Mouse (Mus musculus) hindbrain, embryonic 16.5 days (tissue): Measurements from ENCODE around the gene Pxn. TPM values are rescaled to one million over a fixed set of nuclear protein-coding genes. Genes with fewer than 3 reads are reported as not detected.

Experiments
- ATAC-seq: fragments of 200-750 bp; cut with Nextera tagmentation; 2 replicates; pipeline ENCODE4 v1.8.0; 2017; ENCODE audit warnings: moderate TSS enrichment, moderate library complexity
- H3K27ac ChIP-seq: fragments of 300-500 bp; sonication (generic); 2 replicates; pipeline ENCODE4 v1.5.1; 2014; ENCODE audit warnings: low read depth, mild to moderate bottlenecking, control low read depth, low read length, moderate library complexity
- H3K27me3 ChIP-seq: fragments of 300-500 bp; sonication (generic); replicated peaks from 2 replicates; pipeline ENCODE4 v1.6.1; 2014; ENCODE audit warnings: low read length; ENCODE audit not compliant: control insufficient read depth, insufficient read depth
- H3K36me3 ChIP-seq: fragments of 300-500 bp; sonication (generic); 2 replicates; pipeline ENCODE4 v1.6.1; 2014; ENCODE audit warnings: mild to moderate bottlenecking, low read length, moderate library complexity, mixed read lengths; ENCODE audit not compliant: control insufficient read depth, insufficient read depth
- H3K4me1 ChIP-seq: fragments of 300-500 bp; sonication (generic); 2 replicates; pipeline ENCODE4 v1.6.1; 2014; ENCODE audit warnings: low read depth, low read length; ENCODE audit not compliant: control insufficient read depth, insufficient read depth
- H3K4me2 ChIP-seq: fragments of 300-500 bp; sonication (generic); 2 replicates; pipeline ENCODE4 v1.6.1; 2014; ENCODE audit warnings: mild to moderate bottlenecking, low read length, control low read depth, moderate library complexity
- H3K4me3 ChIP-seq: fragments of 300-500 bp; sonication (generic); 2 replicates; pipeline ENCODE4 v1.5.1; 2014; ENCODE audit warnings: mild to moderate bottlenecking, low read length, control low read depth, moderate library complexity
- H3K9ac ChIP-seq: fragments of 300-500 bp; sonication (generic); 2 replicates; pipeline ENCODE4 v1.6.1; 2014; ENCODE audit warnings: low read depth, mild to moderate bottlenecking, control low read depth, low read length, moderate library complexity
- H3K9me3 ChIP-seq: fragments of 300-500 bp; sonication (generic); 2 replicates; pipeline ENCODE4 v1.6.1; 2014; ENCODE audit warnings: mild to moderate bottlenecking, low read length, moderate library complexity; ENCODE audit not compliant: control insufficient read depth
- WGBS: fragments of 180-500 bp; shearing (Covaris S2); extraction: QIAGEN DNeasy Blood & Tissue Kit; methylation state at CpG from one replicate; pipeline ENCODE4 v1.1.7; 2014; 5-methylcytosine and 5-hydroxymethylcytosine counted together
- polyA plus RNA-seq: library from polyadenylated mRNA; unstranded; fragments of >200 nt; fragmentation: Nextera tagmentation; extraction: Ambion mirVana; gene quantifications from 2 replicates; pipeline ENCODE4 v1.2.1, GENCODE M21; 2015

Pxn gene
- polyA plus RNA-seq, 1 experiment from 2014 or later: 19.1 TPM

DNA sequence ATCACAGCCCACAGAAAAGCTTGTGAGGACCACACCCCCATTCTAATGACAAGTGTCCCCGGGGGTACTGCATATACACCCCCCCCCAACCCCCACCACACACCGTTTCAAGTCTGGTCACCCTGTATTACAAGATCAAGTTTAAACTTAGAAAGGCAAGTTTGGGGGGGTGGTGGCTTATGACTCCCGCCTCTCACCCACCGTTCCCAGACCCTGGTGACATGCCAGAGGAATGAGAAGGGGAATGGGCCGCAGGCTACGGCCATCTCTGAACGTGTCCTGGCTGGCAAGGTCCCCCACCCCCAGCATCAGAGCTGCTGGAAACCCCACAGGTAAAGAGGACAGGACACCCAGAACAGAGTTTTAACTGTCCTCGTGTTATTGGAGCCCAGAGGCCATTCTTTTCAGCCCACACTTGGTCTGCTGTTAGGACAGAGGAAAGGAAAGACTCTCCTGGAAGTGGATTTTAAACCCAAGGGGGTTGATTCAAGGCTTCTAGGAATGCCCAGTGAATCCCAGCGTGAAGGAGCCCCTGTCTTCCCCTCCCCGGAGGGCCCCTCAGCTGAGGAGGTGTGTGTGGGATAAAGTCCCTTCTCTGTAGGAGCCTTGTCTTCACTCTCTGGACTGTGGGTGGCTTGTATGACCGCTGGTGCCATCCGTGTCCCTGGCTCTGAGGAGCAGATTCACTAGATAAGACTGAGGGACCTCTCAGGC, 948 bp downstream of the Pxn start:
- WGBS: 18% methylated on average over 12 of the region's 12 CpGs
- Histone ChIP-seq H3K4me1 (peaks cover 31% of the 10 kb centered on the region), H3K27me3 (no peaks in the 10 kb centered on the region), H3K9me3 (no peaks in the 10 kb centered on the region), H3K36me3 (no peaks in the 10 kb centered on the region), H3K4me2 (peak overlapping the region; percentile 72), H3K4me3 (peak overlapping the region; percentile 92), H3K27ac (no peak overlapping the region), H3K9ac (peak overlapping the region; percentile 86)
- no peak for ATAC-seq

DNA sequence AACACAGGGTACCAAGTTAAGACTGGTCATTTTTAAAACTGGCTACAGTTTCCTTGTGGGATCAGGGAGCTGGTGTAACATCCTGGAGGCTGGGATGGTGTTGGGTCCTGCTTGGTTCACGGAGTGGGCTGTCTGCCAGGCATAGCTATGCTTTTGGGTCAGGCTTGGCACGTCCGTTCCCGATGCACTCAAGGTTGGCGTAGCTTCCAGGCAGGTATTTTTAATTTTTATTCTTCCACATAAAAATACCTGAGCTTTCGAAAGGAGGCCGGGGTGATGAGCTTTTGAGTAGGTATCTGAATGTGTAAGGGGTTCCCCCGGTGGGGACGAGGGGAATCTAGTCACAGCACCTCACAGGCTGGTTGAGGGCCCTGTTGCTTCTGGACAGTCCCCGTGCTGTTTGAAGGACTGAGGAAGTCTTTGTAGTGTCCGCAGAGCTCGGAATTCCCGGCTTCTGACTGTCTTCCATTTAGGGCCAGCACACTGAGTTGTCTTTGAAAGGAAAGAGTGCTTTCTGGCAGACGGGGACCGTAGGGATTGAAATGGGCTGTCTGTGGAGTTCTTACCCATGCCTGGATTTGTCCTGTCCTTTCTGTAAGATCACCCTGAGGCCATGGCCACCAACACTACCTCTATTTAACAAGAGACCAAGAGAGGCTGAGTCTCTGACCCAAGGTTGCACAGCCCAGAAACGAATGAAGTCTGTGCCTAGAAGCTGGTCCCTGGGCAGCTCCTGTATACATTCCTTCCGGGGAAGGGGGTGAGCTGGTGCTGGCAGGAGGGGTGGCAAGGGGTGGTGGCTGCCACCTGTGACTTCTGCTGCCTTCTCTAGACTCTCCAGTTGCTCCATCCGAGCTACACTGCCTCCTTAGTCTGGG, 1.7 kb downstream of the Pxn start:
- peaks cover 31% of the 10 kb centered on the region for H3K4me1 ChIP-seq
- H3K27me3 ChIP-seq: no peaks in the 10 kb centered on the region
- H3K4me3 ChIP-seq: peak overlapping the region; percentile 92
- peak overlapping the region; percentile 86 for H3K9ac ChIP-seq
- 37% methylated on average over 18 of the region's 18 CpGs for WGBS
- no peaks in the 10 kb centered on the region for H3K9me3 ChIP-seq
- H3K36me3 ChIP-seq: no peaks in the 10 kb centered on the region
- no peak overlapping the region; the same call in 1 of the 2 replicates for H3K27ac ChIP-seq
- ATAC-seq: no peak
- H3K4me2 ChIP-seq: peak overlapping the region; percentile 72

DNA sequence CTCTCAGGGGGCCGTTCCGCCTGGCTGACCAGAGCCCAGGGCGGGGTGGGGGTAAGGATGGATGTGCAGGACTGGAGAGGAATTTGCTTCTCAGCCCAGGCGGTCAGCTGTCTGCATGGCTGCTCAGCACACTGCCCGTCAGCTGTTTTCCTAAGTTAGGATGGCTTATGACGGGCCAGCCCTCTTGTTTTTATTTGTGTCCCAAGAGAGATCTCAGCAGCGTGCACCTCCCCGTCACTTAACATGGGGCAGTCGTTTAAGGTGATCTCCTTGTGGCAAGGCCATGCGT, 2.3 kb downstream of the Pxn start:
- ATAC-seq: no peak
- peak overlapping the region; percentile 92; the same call in 1 of the 2 replicates for H3K4me3 ChIP-seq
- peaks cover 31% of the 10 kb centered on the region for H3K4me1 ChIP-seq
- peak overlapping the region; percentile 86; the same call in 1 of the 2 replicates for H3K9ac ChIP-seq
- H3K36me3 ChIP-seq: no peaks in the 10 kb centered on the region
- H3K27me3 ChIP-seq: no peaks in the 10 kb centered on the region
- H3K4me2 ChIP-seq: peak overlapping the region; percentile 72
- no peaks in the 10 kb centered on the region for H3K9me3 ChIP-seq
- WGBS: 26% methylated on average over 10 of the region's 10 CpGs
- peak overlapping the region; percentile 29; the same call in 1 of the 2 replicates for H3K27ac ChIP-seq

DNA sequence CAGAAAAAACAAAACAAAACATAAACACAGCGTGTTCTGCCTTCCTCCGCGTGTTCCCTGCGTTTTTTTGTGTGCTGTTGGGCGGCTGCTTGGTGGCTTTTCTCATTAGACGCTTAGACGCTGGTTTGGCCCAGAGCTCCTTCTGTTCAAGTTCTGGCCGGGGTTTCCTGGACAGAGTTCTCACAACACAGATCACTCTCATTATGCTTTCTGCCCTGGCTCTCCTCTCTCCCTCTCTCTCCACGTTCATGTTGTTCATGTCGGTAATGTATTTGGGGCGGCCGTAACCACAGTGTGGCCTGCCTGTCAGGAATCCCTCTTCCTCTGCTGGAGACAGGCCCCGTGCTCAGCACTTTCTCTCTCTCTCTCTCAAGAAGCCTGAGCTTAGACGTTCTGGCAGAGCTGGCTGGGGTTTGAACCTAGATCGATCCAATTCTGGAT, 2.9 kb downstream of the Pxn start:
- no peaks in the 10 kb centered on the region for H3K27me3 ChIP-seq
- no peaks in the 10 kb centered on the region for H3K36me3 ChIP-seq
- peak overlapping the region; percentile 59 for H3K27ac ChIP-seq
- no peaks in the 10 kb centered on the region for H3K9me3 ChIP-seq
- H3K9ac ChIP-seq: 0 out of 2 replicates have a peak overlapping the region, but pooled peaks have one; percentile 8
- WGBS: 29% methylated on average over 15 of the region's 15 CpGs
- ATAC-seq: no peak
- H3K4me3 ChIP-seq: peak overlapping the region; percentile 92; the same call in 1 of the 2 replicates
- H3K4me2 ChIP-seq: peak overlapping the region; percentile 72
- peaks cover 32% of the 10 kb centered on the region for H3K4me1 ChIP-seq

DNA sequence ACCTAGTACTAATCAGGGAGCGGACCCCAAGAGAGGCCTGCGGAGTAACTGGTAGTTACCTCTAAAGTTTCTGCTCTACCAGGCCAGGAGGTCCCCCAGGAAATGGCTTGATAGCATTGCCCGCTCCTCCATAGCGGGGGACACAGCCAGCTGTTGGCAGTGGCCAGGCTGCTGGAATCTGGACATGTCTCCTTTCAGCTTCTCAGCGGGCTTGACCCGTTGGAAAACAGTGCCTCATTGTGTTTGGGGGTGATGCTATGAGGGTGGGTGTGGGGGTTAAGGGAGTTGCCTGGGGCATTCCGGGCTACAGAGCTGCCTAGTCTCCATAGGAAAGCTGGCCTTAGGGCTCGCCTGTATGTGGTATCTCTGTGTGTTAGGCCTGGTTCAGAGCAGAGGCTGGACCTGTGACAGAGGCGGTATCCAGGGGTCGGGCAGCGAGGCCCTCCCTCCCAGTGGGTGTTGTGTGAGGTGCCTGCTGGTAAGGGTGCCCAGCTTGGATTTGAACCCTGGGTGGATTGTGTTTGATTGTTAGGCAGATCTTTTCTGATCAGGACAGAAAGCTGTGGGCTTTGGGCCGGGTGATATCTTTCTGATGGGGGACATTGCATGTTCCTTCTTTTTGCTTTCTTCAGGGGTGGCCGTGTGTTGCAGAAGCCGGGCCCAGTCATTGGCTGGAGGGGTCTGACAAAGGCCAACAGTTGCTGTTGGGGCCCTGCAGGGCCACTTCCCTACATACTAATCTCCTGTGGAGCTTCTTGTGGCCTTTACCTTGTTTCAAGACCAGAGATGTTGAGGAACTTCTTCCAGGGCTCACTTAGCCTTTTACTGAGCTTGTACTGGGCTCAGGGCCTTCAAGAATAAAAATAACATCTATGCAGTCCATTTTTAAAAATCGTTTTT, 3.6 kb downstream of the Pxn start:
- H3K4me2 ChIP-seq: peak overlapping the region; percentile 72
- no peak overlapping the region for H3K9ac ChIP-seq
- H3K27ac ChIP-seq: peak overlapping the region; percentile 59
- no peak overlapping the region for H3K4me3 ChIP-seq
- 50% methylated on average over 15 of the region's 15 CpGs for WGBS
- H3K27me3 ChIP-seq: no peaks in the 10 kb centered on the region
- ATAC-seq: no peak
- H3K4me1 ChIP-seq: peaks cover 36% of the 10 kb centered on the region
- no peaks in the 10 kb centered on the region for H3K36me3 ChIP-seq
- no peaks in the 10 kb centered on the region for H3K9me3 ChIP-seq

DNA sequence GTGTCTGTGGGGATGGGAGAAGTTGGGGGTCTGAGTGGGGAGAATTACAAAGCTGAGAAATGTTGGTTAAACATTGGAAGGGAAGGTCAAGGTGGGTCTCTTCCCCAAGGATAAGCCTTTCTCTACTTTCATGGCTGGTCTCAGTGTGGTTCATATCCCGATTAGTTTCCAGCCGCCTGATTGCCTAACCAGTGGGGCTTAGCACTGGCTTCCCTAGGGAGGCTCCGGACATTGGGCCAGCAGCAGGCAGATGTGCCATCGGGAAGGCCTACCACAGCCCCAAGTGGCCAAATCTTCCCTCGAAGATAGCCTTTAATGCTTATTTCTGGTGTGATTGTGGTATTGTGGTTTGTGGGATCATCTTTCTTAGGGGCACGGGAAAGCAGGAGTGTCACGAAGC, 5.9 kb downstream of the Pxn start:
- no peak overlapping the region for H3K4me3 ChIP-seq
- 87% methylated on average over 7 of the region's 7 CpGs for WGBS

DNA sequence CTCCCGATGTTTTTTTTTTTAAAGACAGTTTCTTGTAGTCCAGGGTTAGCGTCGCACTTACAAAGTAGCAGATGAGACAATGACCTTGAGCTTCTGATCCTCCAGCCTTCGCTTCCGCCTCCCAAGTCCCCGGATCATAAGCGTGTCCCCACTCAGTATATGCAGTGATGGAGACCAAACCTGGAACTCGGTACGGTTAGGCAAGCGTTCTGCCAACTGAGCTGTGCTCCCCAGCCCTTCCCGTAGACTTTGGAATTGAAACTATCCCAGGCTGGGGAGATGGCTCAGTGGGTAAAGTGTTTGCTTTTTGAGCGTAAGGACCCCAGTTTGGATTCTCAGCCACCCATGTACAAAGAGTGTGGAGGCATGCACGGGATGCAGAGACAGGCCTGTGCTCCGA, 6.8 kb downstream of the Pxn start:
- Histone ChIP-seq H3K27me3 (no peaks in the 10 kb centered on the region), H3K27ac (no peak overlapping the region), H3K9me3 (no peaks in the 10 kb centered on the region), H3K4me3 (no peak overlapping the region), H3K4me1 (peaks cover 24% of the 10 kb centered on the region), H3K36me3 (no peaks in the 10 kb centered on the region), H3K9ac (no peak overlapping the region), H3K4me2 (no peak overlapping the region)
- ATAC-seq: no peak
- WGBS: 95% methylated on average over 14 of the region's 14 CpGs

More for the DNA sequence above, 5.9 kb downstream of the Pxn start:
- ATAC-seq: no peak
- Histone ChIP-seq H3K4me2 (no peak overlapping the region), H3K36me3 (no peaks in the 10 kb centered on the region), H3K27ac (no peak overlapping the region), H3K9me3 (no peaks in the 10 kb centered on the region), H3K4me1 (peaks cover 33% of the 10 kb centered on the region), H3K9ac (no peak overlapping the region), H3K27me3 (no peaks in the 10 kb centered on the region)

DNA sequence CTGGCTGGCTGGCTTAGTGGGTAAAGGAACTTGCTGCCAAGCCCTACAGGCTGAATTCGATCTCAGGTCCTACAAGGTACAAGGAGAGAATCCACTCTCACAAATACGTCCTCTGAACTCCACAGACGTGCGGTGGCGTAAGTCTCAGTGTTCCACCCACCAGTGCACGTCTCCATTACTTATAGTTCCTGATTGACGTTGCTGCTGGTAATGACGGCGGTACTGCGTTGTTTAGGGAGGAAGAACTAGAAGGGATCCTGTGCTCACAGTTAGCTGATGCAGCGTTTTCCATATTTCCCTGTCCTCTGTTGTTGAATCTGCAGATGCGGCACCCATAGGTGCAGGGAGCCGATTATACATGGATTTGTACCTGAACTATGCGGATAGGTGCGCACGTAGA, 7.2 kb downstream of the Pxn start:
- no peak overlapping the region for H3K9ac ChIP-seq
- no peak for ATAC-seq
- no peaks in the 10 kb centered on the region for H3K27me3 ChIP-seq
- H3K4me3 ChIP-seq: no peak overlapping the region
- H3K4me1 ChIP-seq: peaks cover 20% of the 10 kb centered on the region
- WGBS: 94% methylated on average over 16 of the region's 16 CpGs
- H3K36me3 ChIP-seq: no peaks in the 10 kb centered on the region
- no peaks in the 10 kb centered on the region for H3K9me3 ChIP-seq
- H3K27ac ChIP-seq: no peak overlapping the region
- H3K4me2 ChIP-seq: no peak overlapping the region
